Mouse (Mus musculus): ENCODE measurements around the gene Wipf2. TPM values are rescaled to one million over a fixed set of nuclear protein-coding genes. Genes with fewer than 3 reads are reported as not detected.

Gene Wipf2
- total and polyA plus RNA-seq, 3 experiments = 2.9 to 7.1 TPM; not detected in 1

- TF ChIP-seq ZNF384 (IDR thresholded peaks at IDR 0.05; ENCODE audit: low read depth, low read length) (peak; percentile 66), E2F4 (IDR thresholded peaks at IDR 0.05; ENCODE audit: borderline replicate concordance, low read depth, low read length) (no peak), POLR2AphosphoS2 (IDR thresholded peaks at IDR 0.05; ENCODE audit: low read length) (peak; percentile 43; the same call in 1 of the 2 replicates), MAZ (IDR thresholded peaks at IDR 0.05; ENCODE audit: low read depth, low read length) (peak; percentile 63; the same call in 1 of the 2 replicates), ELF1 (IDR thresholded peaks at IDR 0.05; ENCODE audit: low read depth, low read length) (peak; percentile 65), MEF2A (IDR thresholded peaks at IDR 0.05; ENCODE audit: extremely low read depth, insufficient replicate concordance, low read depth, low read length, poor library complexity, severe bottlenecking) (peak; percentile 75; the same call in 1 of the 2 replicates), POLR2A (IDR thresholded peaks at IDR 0.05; ENCODE audit: control insufficient read depth in 1 of 2, insufficient read depth in 1 of 2, low read depth in 1 of 2, low read length in 2 of 2, poor library complexity in 1 of 2) (peak in 1 of 2 experiments; percentile 50; a peak in 2 of 4 replicates), USF1 (IDR thresholded peaks at IDR 0.05; ENCODE audit: low read depth, low read length) (no peak), GATA1 (IDR thresholded peaks at IDR 0.05; ENCODE audit: low read depth, low read length) (peak; percentile 100), RAD21 (IDR thresholded peaks at IDR 0.05; ENCODE audit: low read depth, low read length) (no peak), UBTF (IDR thresholded peaks at IDR 0.05; ENCODE audit: borderline replicate concordance, insufficient read depth, low read depth, low read length) (0 out of 2 replicates have a peak, but pooled peaks have one; percentile 61), HCFC1 (IDR thresholded peaks at IDR 0.05; ENCODE audit: low read depth, low read length) (peak; percentile 73), USF2 (IDR thresholded peaks at IDR 0.05; ENCODE audit: borderline replicate concordance in 1 of 2, insufficient read depth in 1 of 2, low read depth in 1 of 2, low read length in 2 of 2) (no peak), EP300 (IDR thresholded peaks at IDR 0.05; ENCODE audit: low read depth in 1 of 2, low read length in 2 of 2) (peak; percentile 99), RCOR1 (IDR thresholded peaks at IDR 0.05; ENCODE audit: low read depth, low read length) (peak; percentile 97), TAL1 (IDR thresholded peaks at IDR 0.05; ENCODE audit: low read length) (peak; percentile 96), NELFE (IDR thresholded peaks at IDR 0.05; ENCODE audit: low read depth, low read length) (peak; percentile 2; the same call in 1 of the 2 replicates), ZKSCAN1 (IDR thresholded peaks at IDR 0.05; ENCODE audit: low read depth, low read length) (0 out of 2 replicates have a peak, but pooled peaks have one; percentile 26), SIN3A (IDR thresholded peaks at IDR 0.05; ENCODE audit: low read length) (peak; percentile 98), MYC (IDR thresholded peaks at IDR 0.05; ENCODE audit: low read depth, low read length) (peak; percentile 85), CHD1 (IDR thresholded peaks at IDR 0.05; ENCODE audit: low read depth, low read length) (no peak), MAFK (IDR thresholded peaks at IDR 0.05; ENCODE audit: borderline replicate concordance, low read depth, low read length) (peak; percentile 90)
These were observed 41.1 kb downstream of the Wipf2 start (continued) for GRCm38 (mm10) chr11:98904577-98904976.

GRCm38 (mm10) chr11:98905033-98905432 is 41.6 kb downstream of the Wipf2 start:
- Histone ChIP-seq H3K27me3 (ENCODE audit: control insufficient read depth in 1 of 2, insufficient read depth in 2 of 2, low read length in 2 of 2) (no peaks in the 10 kb centered on the region), H3K9ac (ENCODE audit: control insufficient read depth, low read depth, low read length, poor library complexity, severe bottlenecking) (peak overlapping the region; percentile 20), H3K9me3 (replicated peaks; ENCODE audit: insufficient read depth, low read length) (no peaks in the 10 kb centered on the region), H3K79me2 (ENCODE audit: control insufficient read depth, insufficient read depth, low read length, poor library complexity) (peaks cover 23% of the 10 kb centered on the region), H3K4me1 (ENCODE audit: control insufficient read depth in 1 of 2, insufficient read depth in 2 of 2, low read length in 2 of 2) (peaks cover 29 to 63% of the 10 kb centered on the region in 2 experiments), H3K36me3 (ENCODE audit: control insufficient read depth in 1 of 2, insufficient read depth in 2 of 2, low read length in 2 of 2) (peaks cover 0 to 59% of the 10 kb centered on the region in 2 experiments; a peak in 3 of 4 replicates), H3K27ac (ENCODE audit: control insufficient read depth, low read depth, low read length) (peak overlapping the region; percentile 92), H3K4me3 (ENCODE audit: control insufficient read depth in 1 of 2, insufficient read depth in 1 of 2, low read depth in 2 of 2, low read length in 2 of 2) (peak overlapping the region; percentile 5; a peak in 2 of 4 replicates)
- DNase-seq (ENCODE audit: low read depth, low spot score) = peak; percentile 90
- TF ChIP-seq CHD2 (IDR thresholded peaks at IDR 0.05; ENCODE audit: low read length) (no peak), ZKSCAN1 (IDR thresholded peaks at IDR 0.05; ENCODE audit: low read depth, low read length) (no peak), ETS1 (IDR thresholded peaks at IDR 0.05; ENCODE audit: low read depth, low read length) (peak; percentile 99), TCF12 (IDR thresholded peaks at IDR 0.05; ENCODE audit: low read depth, low read length) (peak; percentile 94), TAL1 (IDR thresholded peaks at IDR 0.05; ENCODE audit: low read length) (peak; percentile 64; the same call in 1 of the 2 replicates), SMC3 (IDR thresholded peaks at IDR 0.05; ENCODE audit: low read depth, low read length) (no peak), EP300 (IDR thresholded peaks at IDR 0.05; ENCODE audit: low read depth in 1 of 2, low read length in 2 of 2) (peak in 1 of 2 experiments; percentile 78; a peak in 2 of 4 replicates), BHLHE40 (IDR thresholded peaks at IDR 0.05; ENCODE audit: borderline replicate concordance, low read depth, low read length) (peak; percentile 56; the same call in 1 of the 2 replicates), GATA1 (IDR thresholded peaks at IDR 0.05; ENCODE audit: low read depth, low read length) (peak; percentile 80; the same call in 1 of the 2 replicates), NRF1 (IDR thresholded peaks at IDR 0.05; ENCODE audit: insufficient read depth, low read depth, low read length, poor library complexity, severe bottlenecking) (peak; percentile 57), RCOR1 (IDR thresholded peaks at IDR 0.05; ENCODE audit: low read depth, low read length) (peak; percentile 68; the same call in 1 of the 2 replicates)

Measured in MEL (cell line).